Comparison of ENCODE assay signal across 8 mouse cellular contexts in genomic region chr11:120012702-120013101, GRCm38 (mm10). TPM values are rescaled to one million over a fixed set of nuclear protein-coding genes. Genes with fewer than 3 reads are reported as not detected.
A peak's percentile ranks its signal among the peaks of the same experiment; 100 is the strongest.
DNase-seq lines count a peak whose midpoint lies in the region; ATAC-seq and TF ChIP-seq lines count a peak whose summit lies in the region.

No protein-coding gene starts in this region.

- no peak for TF ChIP-seq POLR2A in small intestine, adult 2 months (IDR thresholded peaks at IDR 0.05; ENCODE audit: low read depth, low read length)

- TF ChIP-seq CTCF in small intestine, adult 2 months (IDR thresholded peaks at IDR 0.05; ENCODE audit: extremely low read depth, insufficient read length, insufficient replicate concordance, low read depth, low read length), result no peak

- ATAC-seq in midbrain, embryonic 14.5 days (ENCODE audit: low FRiP score, low TSS enrichment), result no peak
- ATAC-seq in hindbrain, embryonic 13.5 days (ENCODE audit: low FRiP score), result peak; percentile 25

- WGBS in heart, embryonic 10.5 days, result 76% methylated on average over 13 of the region's 13 CpGs
- 83% methylated on average over 13 of the region's 13 CpGs for WGBS in midbrain, embryonic 10.5 days
- WGBS in midbrain, embryonic 14.5 days, result 71% methylated on average over 13 of the region's 13 CpGs
- 72% methylated on average over 13 of the region's 13 CpGs for WGBS in hindbrain, embryonic 13.5 days
- 77% methylated on average over 13 of the region's 13 CpGs for WGBS in small intestine, adult 2 months

- peaks cover 74% of the 10 kb centered on the region for H3K27me3 ChIP-seq in heart, embryonic 10.5 days (ENCODE audit: insufficient read depth, poor library complexity, severe bottlenecking)
- peaks cover 57% of the 10 kb centered on the region for H3K27me3 ChIP-seq in midbrain, embryonic 10.5 days (ENCODE audit: low read depth, poor library complexity, severe bottlenecking)
- no peaks in the 10 kb centered on the region for H3K27me3 ChIP-seq in midbrain, embryonic 14.5 days (ENCODE audit: control insufficient read depth, insufficient read depth, low read length)
- H3K27me3 ChIP-seq in hindbrain, embryonic 13.5 days, result peaks cover 34% of the 10 kb centered on the region
- peaks cover 4% of the 10 kb centered on the region; the same call in 1 of the 2 replicates for H3K27me3 ChIP-seq in small intestine, adult 2 months (ENCODE audit: control insufficient read depth, insufficient read depth, low read length)

- no peak for DNase-seq in heart, embryonic 10.5 days (ENCODE audit: low spot score)
- DNase-seq in heart, postnatal 14 days, result no peak
- no peak for DNase-seq in midbrain, embryonic 10.5 days (ENCODE audit: low spot score)
- DNase-seq in midbrain, embryonic 14.5 days, result no peak
- no peak for DNase-seq in ovary, adult 18-20 months (ENCODE audit: low spot score)
- DNase-seq in left cerebral cortex, adult 11 months (ENCODE audit: low spot score), result no peak

- no peaks in the 10 kb centered on the region for H3K36me3 ChIP-seq in heart, embryonic 10.5 days
- 0 out of 2 replicates have a peak, but pooled peaks cover 3% of the 10 kb centered on the region for H3K36me3 ChIP-seq in midbrain, embryonic 10.5 days
- peaks cover 58% of the 10 kb centered on the region for H3K36me3 ChIP-seq in midbrain, embryonic 14.5 days (ENCODE audit: control insufficient read depth, insufficient read depth, low read length)
- H3K36me3 ChIP-seq in hindbrain, embryonic 13.5 days, result peaks cover 70% of the 10 kb centered on the region
- H3K36me3 ChIP-seq in small intestine, adult 2 months (ENCODE audit: control insufficient read depth, insufficient read depth, low read length), result no peaks in the 10 kb centered on the region

- 0 out of 2 replicates have a peak overlapping the region, but pooled peaks have one; percentile 53 for H3K27ac ChIP-seq in heart, embryonic 10.5 days
- peak overlapping the region; percentile 50; the same call in 1 of the 2 replicates for H3K27ac ChIP-seq in midbrain, embryonic 10.5 days (replicated peaks)
- no peak overlapping the region for H3K27ac ChIP-seq in midbrain, embryonic 14.5 days (replicated peaks; ENCODE audit: low read depth, low read length)
- H3K27ac ChIP-seq in hindbrain, embryonic 13.5 days, result no peak overlapping the region
- no peak overlapping the region for H3K27ac ChIP-seq in small intestine, adult 2 months (ENCODE audit: insufficient read depth, low read depth, low read length)

- H3K9ac ChIP-seq in midbrain, embryonic 14.5 days (replicated peaks; ENCODE audit: low read length), result no peak overlapping the region
- H3K9ac ChIP-seq in hindbrain, embryonic 13.5 days, result no peak overlapping the region

- no peaks in the 10 kb centered on the region for H3K9me3 ChIP-seq in heart, embryonic 10.5 days
- H3K9me3 ChIP-seq in midbrain, embryonic 10.5 days (replicated peaks), result no peaks in the 10 kb centered on the region
- H3K9me3 ChIP-seq in midbrain, embryonic 14.5 days (ENCODE audit: control insufficient read depth, low read length), result no peaks in the 10 kb centered on the region
- H3K9me3 ChIP-seq in hindbrain, embryonic 13.5 days, result no peaks in the 10 kb centered on the region

- no peak overlapping the region for H3K4me2 ChIP-seq in midbrain, embryonic 14.5 days (ENCODE audit: low read length)
- peak overlapping the region; percentile 34; the same call in 1 of the 2 replicates for H3K4me2 ChIP-seq in hindbrain, embryonic 13.5 days

- H3K4me3 ChIP-seq in heart, embryonic 10.5 days, result no peak overlapping the region
- H3K4me3 ChIP-seq in midbrain, embryonic 10.5 days, result 0 out of 2 replicates have a peak overlapping the region, but pooled peaks have one; percentile 27
- no peak overlapping the region for H3K4me3 ChIP-seq in midbrain, embryonic 14.5 days (replicated peaks; ENCODE audit: low read depth, low read length)
- H3K4me3 ChIP-seq in hindbrain, embryonic 13.5 days, result no peak overlapping the region
- H3K4me3 ChIP-seq in small intestine, adult 2 months (ENCODE audit: low read depth, low read length), result 0 out of 2 replicates have a peak overlapping the region, but pooled peaks have one; percentile 2

- intact Hi-C loops in heart, postnatal 14 days (cut with DNase I), result loop anchor here (2.0 to 10.0 kb wide), 2 partner anchors 52 to 86 kb away; partner anchors contain the start of genes Ndufaf8 and Tepsin

- H3K4me1 ChIP-seq in heart, embryonic 10.5 days, result peaks cover 56% of the 10 kb centered on the region
- peaks cover 31% of the 10 kb centered on the region for H3K4me1 ChIP-seq in midbrain, embryonic 10.5 days
- H3K4me1 ChIP-seq in midbrain, embryonic 14.5 days (ENCODE audit: control insufficient read depth, insufficient read depth, low read length), result 0 out of 2 replicates have a peak, but pooled peaks cover 8% of the 10 kb centered on the region
- H3K4me1 ChIP-seq in hindbrain, embryonic 13.5 days (replicated peaks), result peaks cover 31% of the 10 kb centered on the region
- peaks cover 8% of the 10 kb centered on the region for H3K4me1 ChIP-seq in small intestine, adult 2 months (ENCODE audit: control insufficient read depth, insufficient read depth, insufficient read length, low read length)

RNA-seq across cellular contexts. Expression of gene Aatk, which starts 34.3 kb away (rescaled TPM):
- polyA plus RNA-seq in heart, embryonic 10.5 days (2016; fragmentation: Nextera tagmentation; extraction: Ambion mirVana), result 0.51 and 0.58 TPM in 2 replicates
- 1 to 10 TPM; 3.7 to 9.0 TPM for total RNA-seq in heart, postnatal 14 days (2021)
- polyA plus RNA-seq in midbrain, embryonic 10.5 days (2016; fragmentation: Nextera tagmentation; extraction: Ambion mirVana), result 1.2 and 1.9 TPM in 2 replicates
- 34.6 and 36.1 TPM in 2 replicates for polyA plus RNA-seq in midbrain, embryonic 14.5 days (2014; fragmentation: Nextera tagmentation; extraction: Ambion mirVana)
- polyA plus RNA-seq in hindbrain, embryonic 13.5 days (2015; fragmentation: Nextera tagmentation; extraction: Ambion mirVana), result 24.1 and 24.3 TPM in 2 replicates
- 4.6 and 6.0 TPM in 2 replicates for polyA plus RNA-seq in small intestine, adult 2 months (2012; rRNA removed)

Comparison
In these comparisons a context has a peak if more than half of its experiments do, and no peak if none do; other contexts are left out.
1. H3K27ac ChIP-seq: peak in heart, embryonic 10.5 days (single experiment) and midbrain, embryonic 10.5 days (single experiment); none in midbrain, embryonic 14.5 days (single experiment), hindbrain, embryonic 13.5 days (single experiment) and small intestine, adult 2 months (single experiment).
2. H3K4me3 ChIP-seq: peak in midbrain, embryonic 10.5 days (single experiment) and small intestine, adult 2 months (single experiment); none in heart, embryonic 10.5 days (single experiment), midbrain, embryonic 14.5 days (single experiment) and hindbrain, embryonic 13.5 days (single experiment).